Mouse (Mus musculus) cortical plate, adult 2 months (tissue): ENCODE data around the gene Pax6.

ENCODE experiments used
- CTCF ChIP-seq: fragments of 200-500 bp; IDR thresholded peaks from 2 replicates; pipeline ENCODE4 v1.5.1; 2011; ENCODE audit warnings: mild to moderate bottlenecking, control low read depth, low read length; ENCODE audit not compliant: insufficient read depth; ENCODE audit errors: extremely low read depth
- POLR2A ChIP-seq: fragments of 200-500 bp; IDR thresholded peaks from 2 replicates; pipeline ENCODE4 v1.6.1; 2011; ENCODE audit warnings: mild to moderate bottlenecking, low read length, control low read depth; ENCODE audit not compliant: insufficient read depth; ENCODE audit errors: extremely low read depth

DNA sequence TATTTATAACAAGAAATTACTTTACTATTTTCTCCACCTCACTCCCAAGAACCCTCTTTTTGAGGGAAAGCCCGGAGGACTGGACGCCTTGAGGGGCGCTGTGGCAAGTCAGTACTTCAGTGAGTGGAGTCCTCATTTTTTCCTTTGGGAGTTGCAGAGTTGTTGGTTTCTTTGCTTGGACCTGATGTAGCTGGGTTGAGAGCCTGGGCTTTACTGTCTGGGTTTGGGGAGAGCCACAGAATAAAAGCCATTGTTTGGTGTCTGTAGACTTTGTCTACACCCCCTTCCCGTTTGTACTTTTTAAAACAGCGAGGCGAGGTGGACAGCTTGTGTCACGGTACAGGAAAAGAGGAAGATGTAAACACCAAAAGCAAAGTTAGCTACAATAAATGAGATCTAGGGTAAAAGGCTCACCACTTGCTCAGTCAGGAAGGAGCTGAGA is 10.2 kb downstream of the Pax6 start:
- TF ChIP-seq POLR2A (no peak), CTCF (no peak)
